Mouse (Mus musculus): ENCODE data around the gene Nap1l1. TPM values are rescaled to one million over a fixed set of nuclear protein-coding genes. Genes with fewer than 3 reads are reported as not detected.

Gene Nap1l1
- total RNA-seq, 2 experiments from 2014 or later, result 124 to 136 TPM

GRCm38 (mm10) chr10:111544311-111544710 lies 71.3 kb downstream of the Nap1l1 start:
- no peak for DNase-seq (ENCODE audit: low spot score in 2 of 2)

- DNase-seq (ENCODE audit: low spot score in 2 of 2), result no peak
Observed at GRCm38 (mm10) chr10:111545648-111546047, 72.6 kb downstream of the Nap1l1 start.

Other genes starting within 250 kb of the Nap1l1 start
- 1 to 10 TPM; 3.8 to 4.4 TPM for gene Bbs10, start 174.5 kb upstream of the Nap1l1 start, total RNA-seq (2021)
- 10 to 100 TPM; 47.8 to 82.2 TPM for gene Phlda1, start 33.1 kb downstream of the Nap1l1 start, total RNA-seq (2021)